Mouse (Mus musculus): ENCODE measurements around the gene Tln1.

DNA sequence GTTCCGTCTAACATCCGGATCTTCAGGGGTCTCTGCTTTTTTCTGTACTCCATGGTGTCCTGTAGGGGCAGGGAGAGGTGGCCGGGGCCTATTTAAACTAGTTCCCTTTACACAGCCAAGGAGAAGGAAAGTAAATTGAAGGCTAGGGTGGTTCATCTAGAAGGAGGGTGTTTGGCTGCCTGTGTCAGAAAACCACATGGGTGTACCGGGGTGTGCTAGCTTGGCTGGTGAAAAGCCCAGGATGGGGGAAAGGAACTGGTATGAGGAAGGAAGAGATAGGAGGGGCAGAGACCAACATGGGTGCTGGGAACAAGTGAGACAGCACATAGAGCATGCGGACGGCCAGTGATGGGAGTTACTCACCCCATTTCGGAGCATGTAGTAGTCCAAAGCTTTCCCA, 6.6 kb downstream of the Tln1 start:
- no peak for TF ChIP-seq POLR2A (IDR thresholded peaks at IDR 0.05; ENCODE audit: borderline replicate concordance, extremely low read depth, low read depth, low read length)
- no peak for TF ChIP-seq CTCF (IDR thresholded peaks at IDR 0.05; ENCODE audit: insufficient read depth, low read length)
